Mouse (Mus musculus): ENCODE data around the gene Gm20431. TPM values are rescaled to one million over a fixed set of nuclear protein-coding genes. Genes with fewer than 3 reads are reported as not detected.
A peak's percentile ranks its signal among the peaks of the same experiment; 100 is the strongest.

Gene Gm20431
- polyA plus RNA-seq, 1 experiment from 2014 or later = 11.5 TPM

DNA sequence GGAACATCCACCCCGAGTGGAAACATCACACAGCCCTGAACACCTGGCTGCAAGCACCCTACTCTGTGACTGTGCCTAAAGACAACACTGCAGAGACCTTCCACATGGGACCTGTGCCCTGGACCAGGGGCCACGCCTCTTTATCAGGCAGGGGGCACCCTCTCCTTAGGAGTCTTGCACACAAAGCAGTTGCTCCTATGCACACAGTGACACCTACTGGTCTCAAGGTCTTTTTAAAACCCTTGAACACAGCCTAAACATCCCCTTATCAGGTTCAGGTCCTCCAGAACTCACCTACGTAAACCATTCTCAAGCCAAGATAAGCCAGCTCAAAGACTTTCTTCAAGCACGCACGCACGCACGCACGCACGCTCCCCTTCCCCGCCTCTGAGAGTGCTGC is 50.0 kb downstream of the Gm20431 start:
- ATAC-seq (ENCODE audit: low FRiP score, low TSS enrichment) (no peak), DNase-seq (no peak)
- H3K4me3 ChIP-seq (replicated peaks; ENCODE audit: low read depth, low read length) = no peak overlapping the region
- H3K36me3 ChIP-seq (ENCODE audit: control insufficient read depth, insufficient read depth, low read length) = peaks cover 58% of the 10 kb centered on the region
- H3K27me3 ChIP-seq (ENCODE audit: control insufficient read depth, insufficient read depth, low read length) = no peaks in the 10 kb centered on the region
- H3K27ac ChIP-seq (replicated peaks; ENCODE audit: low read depth, low read length) = no peak overlapping the region
- no peak overlapping the region for H3K4me2 ChIP-seq (ENCODE audit: low read length)
- WGBS = 96% methylated on average over 10 of the region's 10 CpGs
- no peaks in the 10 kb centered on the region for H3K4me1 ChIP-seq (ENCODE audit: control insufficient read depth, insufficient read depth, low read length)
- H3K9me3 ChIP-seq (ENCODE audit: control insufficient read depth, low read length) = no peaks in the 10 kb centered on the region
- H3K9ac ChIP-seq (replicated peaks; ENCODE audit: low read length) = no peak overlapping the region

DNA sequence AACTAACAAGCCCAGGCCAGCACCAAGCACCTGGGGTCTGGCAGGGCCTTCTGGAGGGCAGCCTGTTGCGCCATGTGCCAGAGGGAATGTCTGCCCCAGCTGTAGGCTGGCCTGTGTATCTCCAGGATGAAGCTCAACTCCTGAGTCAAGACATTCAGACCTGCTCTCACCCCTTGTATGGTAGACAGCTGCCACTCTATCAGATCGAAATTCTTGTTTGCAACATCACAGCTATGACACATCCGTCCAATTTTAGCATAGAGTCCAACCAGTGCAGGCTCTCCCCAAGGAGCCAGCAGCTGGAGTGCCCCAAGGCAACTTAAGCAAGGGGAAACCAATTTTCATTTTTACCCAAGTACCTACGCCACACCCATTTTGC is 54.6 kb downstream of the Gm20431 start:
- H3K4me2 ChIP-seq (ENCODE audit: low read length) = no peak overlapping the region
- H3K9me3 ChIP-seq (ENCODE audit: control insufficient read depth, low read length) = no peaks in the 10 kb centered on the region
- WGBS = 96% methylated on average over 4 of the region's 4 CpGs
- no peaks in the 10 kb centered on the region for H3K27me3 ChIP-seq (ENCODE audit: control insufficient read depth, insufficient read depth, low read length)
- H3K9ac ChIP-seq (replicated peaks; ENCODE audit: low read length) = no peak overlapping the region
- H3K4me1 ChIP-seq (ENCODE audit: control insufficient read depth, insufficient read depth, low read length) = no peaks in the 10 kb centered on the region
- ATAC-seq (ENCODE audit: low FRiP score, low TSS enrichment) = no peak
- no peak overlapping the region for H3K4me3 ChIP-seq (replicated peaks; ENCODE audit: low read depth, low read length)
- no peak for DNase-seq
- no peak overlapping the region for H3K27ac ChIP-seq (replicated peaks; ENCODE audit: low read depth, low read length)
- peaks cover 30% of the 10 kb centered on the region for H3K36me3 ChIP-seq (ENCODE audit: control insufficient read depth, insufficient read depth, low read length)

DNA sequence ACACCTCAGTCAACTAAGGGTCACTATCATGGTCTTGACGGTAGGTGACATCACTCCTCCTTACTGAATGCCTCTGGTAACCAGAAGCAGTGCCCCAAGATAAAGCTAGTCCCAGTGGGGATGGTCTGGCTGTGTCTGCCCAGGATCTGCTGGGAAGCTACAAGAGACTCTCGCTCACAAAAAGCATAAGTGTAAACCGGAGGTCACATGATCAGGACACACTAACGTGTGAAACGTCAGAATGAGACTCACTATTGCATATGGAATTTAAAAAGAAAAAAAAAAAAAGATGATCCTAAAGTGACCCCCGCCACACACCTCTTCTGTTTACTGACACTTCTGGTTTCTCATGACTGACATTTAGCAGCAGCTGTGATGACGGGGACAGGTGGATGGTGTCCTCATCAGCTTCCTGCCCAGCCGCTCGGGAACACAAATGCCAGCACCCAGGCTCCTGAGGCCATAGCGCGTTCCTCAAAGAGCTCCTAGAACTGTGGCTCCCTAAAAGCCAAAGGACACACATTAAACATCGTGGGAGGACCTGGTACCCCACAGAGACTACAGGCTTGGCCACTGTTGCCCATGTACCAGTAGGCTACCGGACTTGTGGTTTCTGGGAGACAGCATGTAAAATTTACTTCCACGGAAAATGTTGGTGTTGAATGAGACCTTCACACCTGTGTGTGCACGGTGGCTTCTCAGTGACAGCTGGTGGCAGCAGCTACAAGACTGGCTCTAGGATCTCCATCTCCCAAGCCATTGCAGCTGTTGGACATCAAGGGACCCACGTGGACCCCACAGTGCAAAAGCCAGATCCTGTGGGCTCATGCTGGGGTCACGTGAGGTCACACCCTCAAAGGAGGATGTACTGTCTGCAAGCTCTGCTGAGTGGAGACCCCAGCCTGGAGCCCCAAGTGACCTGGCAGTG is 55.2 kb downstream of the Gm20431 start:
- 78% methylated on average over 17 of the region's 17 CpGs for WGBS
- Histone ChIP-seq H3K4me2 (ENCODE audit: low read length) (no peak overlapping the region), H3K4me3 (replicated peaks; ENCODE audit: low read depth, low read length) (no peak overlapping the region), H3K9ac (replicated peaks; ENCODE audit: low read length) (no peak overlapping the region), H3K9me3 (ENCODE audit: control insufficient read depth, low read length) (no peaks in the 10 kb centered on the region), H3K27me3 (ENCODE audit: control insufficient read depth, insufficient read depth, low read length) (no peaks in the 10 kb centered on the region), H3K36me3 (ENCODE audit: control insufficient read depth, insufficient read depth, low read length) (peaks cover 28% of the 10 kb centered on the region), H3K4me1 (ENCODE audit: control insufficient read depth, insufficient read depth, low read length) (no peaks in the 10 kb centered on the region), H3K27ac (replicated peaks; ENCODE audit: low read depth, low read length) (no peak overlapping the region)
- DNase-seq (no peak), ATAC-seq (ENCODE audit: low FRiP score, low TSS enrichment) (no peak)

DNA sequence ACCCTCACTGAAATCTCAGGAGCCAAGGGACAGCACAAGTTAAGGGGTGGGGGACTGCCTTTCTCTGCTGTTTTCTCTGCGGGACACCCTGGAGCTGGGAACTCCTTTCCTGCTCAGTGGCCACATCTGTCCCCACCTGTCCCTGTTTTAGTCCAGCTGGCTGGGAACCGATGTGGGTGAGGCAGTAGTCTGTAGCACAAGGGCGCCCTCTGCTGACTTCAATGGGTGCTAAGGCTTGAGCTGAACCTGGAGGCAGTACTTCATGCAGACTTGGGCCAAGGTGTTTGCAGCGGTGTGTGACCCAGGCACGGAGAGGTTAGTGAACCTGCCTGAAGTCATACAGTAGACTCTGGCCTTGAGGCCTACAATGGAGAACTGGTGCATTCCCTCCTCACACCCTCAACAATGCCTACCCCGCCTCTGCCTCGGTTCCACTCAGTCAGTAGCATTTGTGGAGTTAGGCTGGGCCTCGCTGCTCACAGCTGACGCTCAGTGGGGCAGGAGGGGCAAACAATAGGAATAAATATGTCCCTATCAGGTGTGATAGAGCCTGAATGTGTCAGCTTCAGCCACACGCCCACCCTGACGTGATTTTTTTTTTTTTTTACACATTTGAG is 56.0 kb downstream of the Gm20431 start:
- no peak overlapping the region for H3K4me3 ChIP-seq (replicated peaks; ENCODE audit: low read depth, low read length)
- no peak overlapping the region for H3K27ac ChIP-seq (replicated peaks; ENCODE audit: low read depth, low read length)
- no peak overlapping the region for H3K4me2 ChIP-seq (ENCODE audit: low read length)
- H3K9ac ChIP-seq (replicated peaks; ENCODE audit: low read length) = no peak overlapping the region
- H3K9me3 ChIP-seq (ENCODE audit: control insufficient read depth, low read length) = no peaks in the 10 kb centered on the region
- ATAC-seq (ENCODE audit: low FRiP score, low TSS enrichment) (peak; percentile 53; the same call in 1 of the 2 replicates), DNase-seq (peak; percentile 93)
- no peaks in the 10 kb centered on the region for H3K27me3 ChIP-seq (ENCODE audit: control insufficient read depth, insufficient read depth, low read length)
- H3K4me1 ChIP-seq (ENCODE audit: control insufficient read depth, insufficient read depth, low read length) = no peaks in the 10 kb centered on the region
- H3K36me3 ChIP-seq (ENCODE audit: control insufficient read depth, insufficient read depth, low read length) = peaks cover 22% of the 10 kb centered on the region
- 24% methylated on average over 11 of the region's 11 CpGs for WGBS

DNA sequence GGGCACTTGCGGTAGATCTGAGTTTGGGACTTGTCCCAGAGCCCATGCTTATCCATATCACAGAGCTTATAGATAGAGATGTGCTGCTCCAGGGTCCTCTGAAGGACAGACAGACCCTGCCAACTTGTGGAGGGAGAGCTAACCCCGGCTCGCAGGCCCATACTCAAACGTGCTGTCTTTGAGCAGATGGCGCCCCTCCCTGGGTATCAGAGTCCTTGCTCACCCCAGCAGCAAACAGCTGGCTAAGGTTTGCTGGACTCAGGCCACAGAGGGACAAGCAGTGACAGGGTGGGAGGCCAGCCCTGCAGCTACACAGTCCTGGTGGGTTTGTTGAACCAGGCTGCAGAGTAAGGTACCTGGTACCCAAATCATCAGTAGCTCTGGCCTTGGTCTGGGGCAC is 58.3 kb downstream of the Gm20431 start:
- no peak for ATAC-seq (ENCODE audit: low FRiP score, low TSS enrichment)
- 46% methylated on average over 5 of the region's 5 CpGs for WGBS

DNA sequence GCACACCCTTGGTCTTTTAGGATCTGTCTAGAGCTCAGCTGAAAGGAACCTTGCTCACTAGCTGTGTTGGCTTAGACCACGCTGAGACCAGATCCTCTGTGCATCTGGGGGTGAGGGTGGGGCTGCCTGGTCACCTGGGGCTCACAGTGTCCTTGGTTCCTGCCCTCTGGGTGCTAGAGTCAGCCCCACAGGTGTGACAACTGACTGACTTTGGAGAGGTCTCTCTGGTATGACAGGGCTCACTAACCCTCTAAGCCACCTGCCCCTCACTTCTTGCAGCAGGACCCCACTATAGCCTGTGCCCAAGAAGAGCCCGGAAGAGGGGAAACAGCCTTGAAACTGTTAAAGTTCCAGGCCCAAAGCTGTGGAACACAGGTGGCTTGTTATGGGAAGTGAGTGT is 58.9 kb downstream of the Gm20431 start:
- Histone ChIP-seq H3K9me3 (ENCODE audit: control insufficient read depth, low read length) (no peaks in the 10 kb centered on the region), H3K9ac (replicated peaks; ENCODE audit: low read length) (no peak overlapping the region), H3K4me1 (ENCODE audit: control insufficient read depth, insufficient read depth, low read length) (0 out of 2 replicates have a peak, but pooled peaks cover 4% of the 10 kb centered on the region), H3K27me3 (ENCODE audit: control insufficient read depth, insufficient read depth, low read length) (no peaks in the 10 kb centered on the region; the same call in 1 of the 2 replicates), H3K4me3 (replicated peaks; ENCODE audit: low read depth, low read length) (no peak overlapping the region), H3K36me3 (ENCODE audit: control insufficient read depth, insufficient read depth, low read length) (peaks cover 7% of the 10 kb centered on the region), H3K4me2 (ENCODE audit: low read length) (no peak overlapping the region), H3K27ac (replicated peaks; ENCODE audit: low read depth, low read length) (no peak overlapping the region)
- DNase-seq = no peak
- no peak for ATAC-seq (ENCODE audit: low FRiP score, low TSS enrichment)
- WGBS = 82% methylated on average over 2 of the region's 2 CpGs

More for the DNA sequence above, 58.3 kb downstream of the Gm20431 start:
- H3K27ac ChIP-seq (replicated peaks; ENCODE audit: low read depth, low read length) = no peak overlapping the region
- H3K36me3 ChIP-seq (ENCODE audit: control insufficient read depth, insufficient read depth, low read length) = peaks cover 10% of the 10 kb centered on the region
- no peaks in the 10 kb centered on the region for H3K9me3 ChIP-seq (ENCODE audit: control insufficient read depth, low read length)
- no peaks in the 10 kb centered on the region for H3K4me1 ChIP-seq (ENCODE audit: control insufficient read depth, insufficient read depth, low read length)
- no peak overlapping the region for H3K4me3 ChIP-seq (replicated peaks; ENCODE audit: low read depth, low read length)
- no peaks in the 10 kb centered on the region; the same call in 1 of the 2 replicates for H3K27me3 ChIP-seq (ENCODE audit: control insufficient read depth, insufficient read depth, low read length)
- no peak overlapping the region for H3K4me2 ChIP-seq (ENCODE audit: low read length)
- no peak for DNase-seq
- H3K9ac ChIP-seq (replicated peaks; ENCODE audit: low read length) = no peak overlapping the region

DNA sequence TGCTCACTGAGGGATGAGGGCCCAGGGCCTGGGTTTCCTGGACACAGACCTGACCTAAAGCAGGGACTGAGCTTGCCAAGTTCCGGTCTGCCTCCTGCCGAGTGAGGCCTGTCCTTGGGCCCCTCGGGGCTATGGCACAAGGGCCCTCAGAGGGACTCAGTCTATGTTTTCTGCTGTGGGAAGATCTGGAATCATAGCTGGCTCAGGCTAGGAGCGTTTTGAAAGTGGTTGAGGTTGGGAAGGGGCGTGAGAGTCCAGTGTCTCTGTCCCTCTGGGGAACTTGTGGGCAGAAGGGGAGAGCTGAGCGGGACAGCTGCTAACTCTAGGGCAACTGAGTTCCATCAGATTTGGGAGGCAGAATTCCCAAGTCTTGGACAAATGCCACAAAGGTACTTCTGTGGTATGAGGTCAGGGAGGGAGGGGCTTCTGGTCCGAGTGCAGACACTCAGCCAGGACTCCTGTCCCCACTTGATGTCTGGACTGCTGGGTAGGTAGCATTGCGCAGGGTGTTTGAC is 60.8 kb downstream of the Gm20431 start:
- DNase-seq (no peak), ATAC-seq (ENCODE audit: low FRiP score, low TSS enrichment) (no peak)
- no peaks in the 10 kb centered on the region for H3K9me3 ChIP-seq (ENCODE audit: control insufficient read depth, low read length)
- 77% methylated on average over 8 of the region's 8 CpGs for WGBS
- no peak overlapping the region for H3K9ac ChIP-seq (replicated peaks; ENCODE audit: low read length)
- no peak overlapping the region for H3K27ac ChIP-seq (replicated peaks; ENCODE audit: low read depth, low read length)
- no peaks in the 10 kb centered on the region for H3K36me3 ChIP-seq (ENCODE audit: control insufficient read depth, insufficient read depth, low read length)
- H3K27me3 ChIP-seq (ENCODE audit: control insufficient read depth, insufficient read depth, low read length) = no peaks in the 10 kb centered on the region; the same call in 1 of the 2 replicates
- no peak overlapping the region for H3K4me2 ChIP-seq (ENCODE audit: low read length)
- H3K4me1 ChIP-seq (ENCODE audit: control insufficient read depth, insufficient read depth, low read length) = 0 out of 2 replicates have a peak, but pooled peaks cover 5% of the 10 kb centered on the region
- H3K4me3 ChIP-seq (replicated peaks; ENCODE audit: low read depth, low read length) = no peak overlapping the region

DNA sequence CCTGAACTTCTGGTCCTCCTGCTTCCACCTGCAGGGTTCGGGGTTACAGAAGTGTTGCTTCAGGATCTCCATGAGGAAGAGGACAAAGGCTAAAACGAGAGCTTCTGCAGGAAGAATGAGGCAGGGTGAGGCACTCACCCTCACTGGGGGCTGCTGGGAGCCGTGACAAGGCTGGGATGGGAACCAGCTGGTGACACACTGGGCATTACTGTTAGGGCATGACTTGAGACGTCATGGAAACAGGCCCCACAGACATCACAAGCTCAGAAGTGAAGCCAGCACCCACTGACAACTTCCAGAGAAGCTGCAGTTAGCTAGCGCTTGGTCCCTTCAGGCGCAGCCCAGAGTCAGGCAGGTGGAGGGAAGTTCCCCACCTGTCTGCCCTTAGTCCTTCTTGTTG is 61.4 kb downstream of the Gm20431 start:
- ATAC-seq (ENCODE audit: low FRiP score, low TSS enrichment) = no peak
- Histone ChIP-seq H3K4me3 (replicated peaks; ENCODE audit: low read depth, low read length) (no peak overlapping the region), H3K27me3 (ENCODE audit: control insufficient read depth, insufficient read depth, low read length) (no peaks in the 10 kb centered on the region; the same call in 1 of the 2 replicates)

More for the DNA sequence above, 61.4 kb downstream of the Gm20431 start:
- Histone ChIP-seq H3K27ac (replicated peaks; ENCODE audit: low read depth, low read length) (no peak overlapping the region), H3K9me3 (ENCODE audit: control insufficient read depth, low read length) (no peaks in the 10 kb centered on the region), H3K4me1 (ENCODE audit: control insufficient read depth, insufficient read depth, low read length) (0 out of 2 replicates have a peak, but pooled peaks cover 5% of the 10 kb centered on the region), H3K9ac (replicated peaks; ENCODE audit: low read length) (no peak overlapping the region), H3K4me2 (ENCODE audit: low read length) (no peak overlapping the region), H3K36me3 (ENCODE audit: control insufficient read depth, insufficient read depth, low read length) (no peaks in the 10 kb centered on the region)
- no peak for DNase-seq
- 76% methylated on average over 6 of the region's 6 CpGs for WGBS
